ENCODE assay signal across 18 mouse cellular contexts in the genomic region with DNA sequence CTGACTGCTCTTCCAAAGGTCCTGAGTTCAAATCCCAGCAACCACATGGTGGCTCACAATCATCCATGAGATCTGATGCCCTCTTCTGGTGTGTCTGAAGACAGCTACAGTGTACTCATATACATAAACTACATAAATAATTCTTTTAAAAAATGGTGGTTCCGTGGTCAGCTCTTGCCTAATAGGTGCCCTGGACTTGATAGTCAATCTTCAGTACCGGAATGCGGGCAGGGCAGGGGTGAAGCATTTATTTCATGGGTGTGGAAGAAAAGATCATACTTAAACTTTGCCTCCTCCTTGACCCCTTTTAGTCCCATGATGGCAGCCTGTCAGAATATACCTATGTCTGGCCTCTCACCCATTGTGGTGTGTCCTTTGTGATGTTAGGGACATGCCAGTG. TPM values are rescaled to one million over a fixed set of nuclear protein-coding genes. Genes with fewer than 3 reads are reported as not detected.
DNase-seq lines count a peak whose midpoint lies in the region; ATAC-seq and TF ChIP-seq lines count a peak whose summit lies in the region.
"Had no signal": no experiment of that assay in that cellular context is flagged by ENCODE, and none has a peak within 500 bp of the region (broad histone marks: within the 10 kb centered on the region; RNA-seq: fewer than 3 reads in every experiment).

No protein-coding gene starts in this region.

- no peak for DNase-seq in embryonic facial prominence, embryonic 10.5 days (ENCODE audit: low spot score)
- no peak for DNase-seq in lung, postnatal 0 days (ENCODE audit: low spot score)
- no peak for DNase-seq in lung, postnatal 36 days
- no peak for DNase-seq in heart, postnatal 36 days
- no peak for DNase-seq in adrenal gland, adult 18-20 months (ENCODE audit: low spot score in 2 of 2)
- DNase-seq: adrenal gland, postnatal 10 days; cerebellum, adult 11-12 months; cerebellum, adult 9-10 months; cerebellum, postnatal 25 days; heart, postnatal 14 days; kidney, adult 11 months had no signal

- peaks cover 28% of the 10 kb centered on the region for H3K36me3 ChIP-seq in embryonic facial prominence, embryonic 15.5 days
- H3K36me3 ChIP-seq in embryonic facial prominence, embryonic 10.5 days (replicated peaks) = peaks cover 33% of the 10 kb centered on the region
- 0 out of 2 replicates have a peak, but pooled peaks cover 8% of the 10 kb centered on the region for H3K36me3 ChIP-seq in lung, postnatal 0 days (ENCODE audit: insufficient read depth, low read length)

- no peaks in the 10 kb centered on the region for H3K27me3 ChIP-seq in embryonic facial prominence, embryonic 15.5 days
- peaks cover 17% of the 10 kb centered on the region for H3K27me3 ChIP-seq in embryonic facial prominence, embryonic 10.5 days (replicated peaks; ENCODE audit: low read depth, poor library complexity, severe bottlenecking)
- no peaks in the 10 kb centered on the region for H3K27me3 ChIP-seq in lung, postnatal 0 days (replicated peaks; ENCODE audit: insufficient read depth, low read length)
- H3K27me3 ChIP-seq: forebrain, embryonic 15.5 days had no signal

- TF ChIP-seq EP300 in lung, postnatal 0 days (IDR thresholded peaks at IDR 0.05) = no peak

- H3K4me3 ChIP-seq in embryonic facial prominence, embryonic 15.5 days (replicated peaks) = no peak overlapping the region
- H3K4me3 ChIP-seq in embryonic facial prominence, embryonic 10.5 days = no peak overlapping the region
- no peak overlapping the region for H3K4me3 ChIP-seq in lung, postnatal 0 days (ENCODE audit: low read depth, low read length)
- H3K4me3 ChIP-seq in bone marrow, adult 2 months (replicated peaks; ENCODE audit: control insufficient read depth, low read depth, low read length) = no peak overlapping the region
- H3K4me3 ChIP-seq: forebrain, embryonic 15.5 days; heart, adult 2 months; heart, embryonic 15.5 days had no signal

- no peaks in the 10 kb centered on the region for H3K9me3 ChIP-seq in embryonic facial prominence, embryonic 15.5 days (replicated peaks)
- H3K9me3 ChIP-seq in embryonic facial prominence, embryonic 10.5 days = no peaks in the 10 kb centered on the region
- no peaks in the 10 kb centered on the region for H3K9me3 ChIP-seq in lung, postnatal 0 days (ENCODE audit: low read length)
- H3K9me3 ChIP-seq: forebrain, embryonic 15.5 days; heart, embryonic 15.5 days had no signal

- no peak overlapping the region for H3K9ac ChIP-seq in embryonic facial prominence, embryonic 15.5 days
- H3K9ac ChIP-seq in lung, postnatal 0 days (replicated peaks; ENCODE audit: low read depth) = no peak overlapping the region
- H3K9ac ChIP-seq: forebrain, embryonic 15.5 days; heart, embryonic 15.5 days had no signal

- H3K27ac ChIP-seq in embryonic facial prominence, embryonic 15.5 days (replicated peaks) = 0 out of 2 replicates have a peak overlapping the region, but pooled peaks have one; percentile 68
- H3K27ac ChIP-seq in embryonic facial prominence, embryonic 10.5 days (replicated peaks) = no peak overlapping the region
- H3K27ac ChIP-seq in lung, postnatal 0 days (ENCODE audit: low read length) = no peak overlapping the region
- H3K27ac ChIP-seq in bone marrow, adult 2 months (ENCODE audit: control insufficient read depth, insufficient read depth, low read depth, low read length, poor library complexity) = peak overlapping the region; percentile 18; the same call in 1 of the 2 replicates
- H3K27ac ChIP-seq: forebrain, embryonic 15.5 days; heart, embryonic 15.5 days; hindbrain, postnatal 0 days had no signal

- peaks cover 40% of the 10 kb centered on the region for H3K4me1 ChIP-seq in embryonic facial prominence, embryonic 15.5 days
- peaks cover 30% of the 10 kb centered on the region for H3K4me1 ChIP-seq in embryonic facial prominence, embryonic 10.5 days
- no peaks in the 10 kb centered on the region for H3K4me1 ChIP-seq in lung, postnatal 0 days (ENCODE audit: insufficient read depth, low read depth, low read length)
- peaks cover 8% of the 10 kb centered on the region for H3K4me1 ChIP-seq in bone marrow, adult 2 months (ENCODE audit: control insufficient read depth, insufficient read depth, low read length)
- H3K4me1 ChIP-seq: forebrain, embryonic 15.5 days had no signal

- WGBS in embryonic facial prominence, embryonic 15.5 days = 91% methylated on average over 3 of the region's 3 CpGs
- 90% methylated on average over 3 of the region's 3 CpGs for WGBS in embryonic facial prominence, embryonic 10.5 days
- WGBS in lung, postnatal 0 days = 87% methylated on average over 3 of the region's 3 CpGs
- whole genome bisulfite sequencing in bone marrow, adult 2 months = 40% methylated on average over 3 of the region's 3 CpGs

- no peak for TF ChIP-seq POLR2A in bone marrow, adult 2 months (IDR thresholded peaks at IDR 0.05; ENCODE audit: borderline replicate concordance, control insufficient read depth, low read depth, low read length)

- no peak overlapping the region for H3K4me2 ChIP-seq in embryonic facial prominence, embryonic 15.5 days (replicated peaks)
- H3K4me2 ChIP-seq in lung, postnatal 0 days (replicated peaks; ENCODE audit: low read depth, low read length) = no peak overlapping the region
- H3K4me2 ChIP-seq: forebrain, embryonic 15.5 days; heart, embryonic 11.5 days; heart, embryonic 15.5 days had no signal

- ATAC-seq in embryonic facial prominence, embryonic 15.5 days (ENCODE audit: insufficient number of reproducible peaks, low FRiP score, low TSS enrichment, low read depth) = no peak
- no peak for ATAC-seq in lung, postnatal 0 days
- ATAC-seq: forebrain, embryonic 15.5 days; hindbrain, postnatal 0 days had no signal

- intact Hi-C loops in heart, postnatal 36 days (cut with DNase I) = loop anchor here (5.0 kb wide), 1 partner anchor 85 kb away; no protein-coding TSS in a partner anchor

- TF ChIP-seq CTCF in lung, postnatal 0 days (IDR thresholded peaks at IDR 0.05) = peak; percentile 5; the same call in 1 of the 2 replicates
- no peak for TF ChIP-seq CTCF in bone marrow, adult 2 months (IDR thresholded peaks at IDR 0.05; ENCODE audit: control insufficient read depth, insufficient read depth, low read length)

RNA-seq across cellular contexts. Expression of gene Ptgir, which starts 5.6 kb away (rescaled TPM):
- polyA plus RNA-seq in embryonic facial prominence, embryonic 15.5 days (2015; fragmentation: Nextera tagmentation; extraction: Ambion mirVana) = 2.5 and 3.1 TPM in 2 replicates
- polyA plus RNA-seq in embryonic facial prominence, embryonic 10.5 days (2016; fragmentation: Nextera tagmentation; extraction: Ambion mirVana) = 0.52 and 0.64 TPM in 2 replicates
- 2.0 and 2.4 TPM in 2 replicates for polyA plus RNA-seq in lung, postnatal 0 days (2015; fragmentation: Nextera tagmentation; extraction: Ambion mirVana)
- 8.3 and 13.0 TPM in 2 replicates for polyA plus RNA-seq in bone marrow, adult 2 months (2011; ENCODE audit: insufficient read depth, insufficient read length, low replicate concordance, missing spikeins)
- 1 to 10 TPM; 2.9 TPM for total RNA-seq in heart, postnatal 36 days (2021)
- 1 to 10 TPM in 1 of 2 experiments, under 1 TPM in 1; 0.96 to 1.1 TPM for total RNA-seq in adrenal gland, adult 18-20 months (2021)

RNA-seq across cellular contexts. Expression of gene Calm3, which starts 12.0 kb away (rescaled TPM):
- 117 and 138 TPM in 2 replicates for polyA plus RNA-seq in embryonic facial prominence, embryonic 15.5 days (2015; fragmentation: Nextera tagmentation; extraction: Ambion mirVana)
- 121 and 126 TPM in 2 replicates for polyA plus RNA-seq in embryonic facial prominence, embryonic 10.5 days (2016; fragmentation: Nextera tagmentation; extraction: Ambion mirVana)
- 61.7 and 63.6 TPM in 2 replicates for polyA plus RNA-seq in lung, postnatal 0 days (2015; fragmentation: Nextera tagmentation; extraction: Ambion mirVana)
- 307 and 376 TPM in 2 replicates for polyA plus RNA-seq in bone marrow, adult 2 months (2011; ENCODE audit: insufficient read depth, insufficient read length, low replicate concordance, missing spikeins)
- 100 to 1,000 TPM; 182 to 193 TPM for total RNA-seq in heart, postnatal 36 days (2021)
- total RNA-seq in adrenal gland, adult 18-20 months (2021) = 100 to 1,000 TPM; 227 to 234 TPM

RNA-seq across cellular contexts. Expression of gene Gng8, which starts 20.3 kb away (rescaled TPM):
- polyA plus RNA-seq in embryonic facial prominence, embryonic 15.5 days (2015; fragmentation: Nextera tagmentation; extraction: Ambion mirVana) = 27.8 and 36.3 TPM in 2 replicates
- 14.7 and 20.3 TPM in 2 replicates for polyA plus RNA-seq in embryonic facial prominence, embryonic 10.5 days (2016; fragmentation: Nextera tagmentation; extraction: Ambion mirVana)
- 5.2 and 6.6 TPM in 2 replicates for polyA plus RNA-seq in lung, postnatal 0 days (2015; fragmentation: Nextera tagmentation; extraction: Ambion mirVana)
- polyA plus RNA-seq in bone marrow, adult 2 months (2011; ENCODE audit: insufficient read depth, insufficient read length, low replicate concordance, missing spikeins) = not detected in 2 replicates
- 1 to 10 TPM in 1 of 2 experiments, under 1 TPM in 1; 0.54 to 1.3 TPM for total RNA-seq in heart, postnatal 36 days (2021)
- under 1 TPM in 1 of 2 experiments, not detected in 1; 0.35 TPM for total RNA-seq in adrenal gland, adult 18-20 months (2021)

RNA-seq across cellular contexts. Expression of gene Pnmal2, which starts 32.6 kb away (rescaled TPM):
- 22.4 and 26.0 TPM in 2 replicates for polyA plus RNA-seq in embryonic facial prominence, embryonic 15.5 days (2015; fragmentation: Nextera tagmentation; extraction: Ambion mirVana)
- 2.9 and 4.6 TPM in 2 replicates for polyA plus RNA-seq in embryonic facial prominence, embryonic 10.5 days (2016; fragmentation: Nextera tagmentation; extraction: Ambion mirVana)
- polyA plus RNA-seq in lung, postnatal 0 days (2015; fragmentation: Nextera tagmentation; extraction: Ambion mirVana) = 1.9 and 2.0 TPM in 2 replicates
- polyA plus RNA-seq in bone marrow, adult 2 months (2011; ENCODE audit: insufficient read depth, insufficient read length, low replicate concordance, missing spikeins) = not detected in 2 replicates
- total RNA-seq in heart, postnatal 36 days (2021) = 1 to 10 TPM; 3.4 to 3.9 TPM
- total RNA-seq in adrenal gland, adult 18-20 months (2021) = 10 to 100 TPM; 24.4 to 33.3 TPM

RNA-seq across cellular contexts. Expression of gene Dact3, which starts 36.8 kb away (rescaled TPM):
- polyA plus RNA-seq in embryonic facial prominence, embryonic 15.5 days (2015; fragmentation: Nextera tagmentation; extraction: Ambion mirVana) = 5.4 and 6.3 TPM in 2 replicates
- 5.5 and 6.0 TPM in 2 replicates for polyA plus RNA-seq in embryonic facial prominence, embryonic 10.5 days (2016; fragmentation: Nextera tagmentation; extraction: Ambion mirVana)
- 4.2 and 4.3 TPM in 2 replicates for polyA plus RNA-seq in lung, postnatal 0 days (2015; fragmentation: Nextera tagmentation; extraction: Ambion mirVana)
- polyA plus RNA-seq in bone marrow, adult 2 months (2011; ENCODE audit: insufficient read depth, insufficient read length, low replicate concordance, missing spikeins) = 0.54 and 1.7 TPM in 2 replicates
- total RNA-seq in heart, postnatal 36 days (2021) = 10 to 100 TPM; 11.2 to 11.7 TPM
- total RNA-seq in adrenal gland, adult 18-20 months (2021) = 1 to 10 TPM; 3.1 to 3.8 TPM

Comparison
In these comparisons a context has a peak if more than half of its experiments do, and no peak if none do; other contexts are left out.
1. H3K27ac ChIP-seq: peak in embryonic facial prominence, embryonic 15.5 days (single experiment) and bone marrow, adult 2 months (single experiment); none in embryonic facial prominence, embryonic 10.5 days (single experiment) and lung, postnatal 0 days (single experiment).